ENCODE assay signal across 8 mouse cellular contexts in genomic region chr5:4756001-4756681, GRCm38 (mm10). TPM values are rescaled to one million over a fixed set of nuclear protein-coding genes. Genes with fewer than 3 reads are reported as not detected.
DNase-seq lines count a peak whose midpoint lies in the region; ATAC-seq and TF ChIP-seq lines count a peak whose summit lies in the region.

No protein-coding gene starts in this region.

- H3K36me3 ChIP-seq in ES-E14 (ENCODE audit: control insufficient read depth, insufficient read depth, low read length, poor library complexity, severe bottlenecking): no peaks in the 10 kb centered on the region
- no peaks in the 10 kb centered on the region for H3K36me3 ChIP-seq in forebrain, embryonic 15.5 days
- no peaks in the 10 kb centered on the region for H3K36me3 ChIP-seq in hindbrain, embryonic 13.5 days
- 0 out of 2 replicates have a peak, but pooled peaks cover 8% of the 10 kb centered on the region for H3K36me3 ChIP-seq in midbrain, embryonic 10.5 days
- no peaks in the 10 kb centered on the region for H3K36me3 ChIP-seq in testis, adult 2 months (ENCODE audit: control insufficient read depth, insufficient read depth, low read length)

- no peak overlapping the region for H3K27ac ChIP-seq in ES-E14 (ENCODE audit: insufficient read depth, low read depth, low read length, poor library complexity, severe bottlenecking)
- H3K27ac ChIP-seq in forebrain, embryonic 15.5 days (replicated peaks): peak overlapping the region; percentile 94
- peak overlapping the region; percentile 94 for H3K27ac ChIP-seq in hindbrain, embryonic 13.5 days
- H3K27ac ChIP-seq in midbrain, embryonic 10.5 days (replicated peaks): peak overlapping the region; percentile 97
- no peak overlapping the region for H3K27ac ChIP-seq in testis, adult 2 months (ENCODE audit: control insufficient read depth, insufficient read depth, low read depth, low read length)

- TF ChIP-seq POLR2A in testis, adult 2 months (IDR thresholded peaks at IDR 0.05; ENCODE audit: control insufficient read depth, low read depth, low read length): no peak

- peak overlapping the region; percentile 96 for H3K4me2 ChIP-seq in forebrain, embryonic 15.5 days (replicated peaks)
- peak overlapping the region; percentile 99 for H3K4me2 ChIP-seq in hindbrain, embryonic 13.5 days

- in situ Hi-C loops in ES-E14 (cut with MboI; ENCODE audit: low sequenced_read_pairs in 2 of 2, unreplicated experiment in 2 of 2): no loop called here

- peak; percentile 11 for DNase-seq in ES-E14 (ENCODE audit: low read depth, low spot score)
- peak; percentile 51 to 69 for DNase-seq in cerebellum, adult 18-20 months
- DNase-seq in left cerebral cortex, postnatal 10 days (ENCODE audit: extremely low spot score in 1 of 2, low spot score in 2 of 2): peak; percentile 29 to 62
- DNase-seq in midbrain, embryonic 10.5 days (ENCODE audit: low spot score): peak; percentile 49
- no peak for DNase-seq in spleen, postnatal 36 days (ENCODE audit: low spot score in 2 of 2)

- peak; percentile 11 for ATAC-seq in forebrain, embryonic 15.5 days (replicated peaks)
- ATAC-seq in hindbrain, embryonic 13.5 days (ENCODE audit: low FRiP score): peak; percentile 14

- H3K27me3 ChIP-seq in forebrain, embryonic 15.5 days: no peaks in the 10 kb centered on the region
- H3K27me3 ChIP-seq in hindbrain, embryonic 13.5 days: peaks cover 39% of the 10 kb centered on the region
- H3K27me3 ChIP-seq in midbrain, embryonic 10.5 days (ENCODE audit: low read depth, poor library complexity, severe bottlenecking): peaks cover 48% of the 10 kb centered on the region
- H3K27me3 ChIP-seq in testis, adult 2 months (ENCODE audit: control insufficient read depth, insufficient read depth, low read length): no peaks in the 10 kb centered on the region; the same call in 1 of the 2 replicates

- intact Hi-C loops in left cerebral cortex, postnatal 10 days (cut with DNase I): loop anchor here (5.0 kb wide), 2 partner anchors 161 to 494 kb away; no protein-coding TSS in a partner anchor

- 3% methylated on average over 43 of the region's 43 CpGs for whole genome bisulfite sequencing in forebrain, embryonic 15.5 days
- 2% methylated on average over 43 of the region's 43 CpGs for WGBS in hindbrain, embryonic 13.5 days
- WGBS in midbrain, embryonic 10.5 days: 4% methylated on average over 43 of the region's 43 CpGs

- H3K4me1 ChIP-seq in ES-E14 (ENCODE audit: control insufficient read depth in 2 of 2, insufficient read depth in 2 of 2, low read length in 2 of 2, poor library complexity in 1 of 2): peaks cover 2% of the 10 kb centered on the region in 2 experiments; a peak in 1 of 4 replicates
- H3K4me1 ChIP-seq in forebrain, embryonic 15.5 days: peaks cover 33% of the 10 kb centered on the region
- H3K4me1 ChIP-seq in hindbrain, embryonic 13.5 days (replicated peaks): peaks cover 39% of the 10 kb centered on the region
- peaks cover 41% of the 10 kb centered on the region for H3K4me1 ChIP-seq in midbrain, embryonic 10.5 days
- peaks cover 32% of the 10 kb centered on the region for H3K4me1 ChIP-seq in testis, adult 2 months (ENCODE audit: control insufficient read depth, insufficient read depth, low read length)

- peak overlapping the region; percentile 64; the same call in 1 of the 2 replicates for H3K9ac ChIP-seq in ES-E14 (ENCODE audit: insufficient read depth, low read depth, low read length, poor library complexity, severe bottlenecking)
- peak overlapping the region; percentile 81 for H3K9ac ChIP-seq in forebrain, embryonic 15.5 days (replicated peaks)
- peak overlapping the region; percentile 88 for H3K9ac ChIP-seq in hindbrain, embryonic 13.5 days

- no peaks in the 10 kb centered on the region for H3K9me3 ChIP-seq in ES-E14 (ENCODE audit: control insufficient read depth, insufficient read depth, low read depth, low read length)
- H3K9me3 ChIP-seq in forebrain, embryonic 15.5 days: no peaks in the 10 kb centered on the region
- no peaks in the 10 kb centered on the region for H3K9me3 ChIP-seq in hindbrain, embryonic 13.5 days
- no peaks in the 10 kb centered on the region for H3K9me3 ChIP-seq in midbrain, embryonic 10.5 days (replicated peaks)

- peak overlapping the region; percentile 74 to 79 for H3K4me3 ChIP-seq in ES-E14 (ENCODE audit: insufficient read depth in 1 of 2, low read depth in 1 of 2, low read length in 2 of 2, poor library complexity in 1 of 2, severe bottlenecking in 1 of 2)
- H3K4me3 ChIP-seq in forebrain, embryonic 15.5 days: peak overlapping the region; percentile 82
- H3K4me3 ChIP-seq in hindbrain, embryonic 13.5 days: peak overlapping the region; percentile 82
- H3K4me3 ChIP-seq in midbrain, embryonic 10.5 days: peak overlapping the region; percentile 87
- H3K4me3 ChIP-seq in testis, adult 2 months (ENCODE audit: control insufficient read depth, low read depth, low read length): peak overlapping the region; percentile 80

- no peak for TF ChIP-seq CTCF in testis, adult 2 months (IDR thresholded peaks at IDR 0.05; ENCODE audit: control insufficient read depth, insufficient read depth, insufficient replicate concordance, low read depth, low read length)

TF ChIP-seq in ES-E14, 5 proteins besides CTCF, POLR2A, EP300 and RAD21:
- TF ChIP-seq MAFK (IDR thresholded peaks at IDR 0.05; ENCODE audit: insufficient read depth, low read depth, low read length): no peak
- no peak for TF ChIP-seq ZC3H11A (IDR thresholded peaks at IDR 0.05; ENCODE audit: borderline replicate concordance, low read depth, low read length)
- TF ChIP-seq HCFC1 (IDR thresholded peaks at IDR 0.05; ENCODE audit: borderline replicate concordance, insufficient read depth, low read length): no peak
- TF ChIP-seq CHD2 (IDR thresholded peaks at IDR 0.05; ENCODE audit: low read depth, low read length): no peak
- no peak for TF ChIP-seq ZNF384 (IDR thresholded peaks at IDR 0.05; ENCODE audit: low read depth, low read length)
TF ChIP-seq in ES-E14: peak in this region for 0.

RNA-seq across cellular contexts. Expression of gene Fzd1, which starts 1.7 kb away (rescaled TPM):
- 2.7 and 3.5 TPM in 2 replicates for total RNA-seq in ES-E14 (2012; rRNA removed)
- 19.6 and 20.8 TPM in 2 replicates for polyA plus RNA-seq in forebrain, embryonic 15.5 days (2015; fragmentation: Nextera tagmentation; extraction: Ambion mirVana)
- 10.0 and 10.3 TPM in 2 replicates for polyA plus RNA-seq in hindbrain, embryonic 13.5 days (2015; fragmentation: Nextera tagmentation; extraction: Ambion mirVana)
- total RNA-seq in left cerebral cortex, postnatal 10 days (2021): 10 to 100 TPM; 12.3 to 17.8 TPM
- 11.2 and 16.0 TPM in 2 replicates for polyA plus RNA-seq in midbrain, embryonic 10.5 days (2016; fragmentation: Nextera tagmentation; extraction: Ambion mirVana)
- polyA plus RNA-seq in testis, adult 2 months (2012; rRNA removed): 1.6 and 2.2 TPM in 2 replicates

Comparison
In these comparisons a context has a peak if more than half of its experiments do, and no peak if none do; other contexts are left out.
1. DNase-seq: peak in ES-E14 (single experiment), cerebellum, adult 18-20 months (2 of 2), left cerebral cortex, postnatal 10 days (2 of 2) and midbrain, embryonic 10.5 days (single experiment); none in spleen, postnatal 36 days (0 of 2).
2. H3K27ac ChIP-seq: peak in forebrain, embryonic 15.5 days (single experiment), hindbrain, embryonic 13.5 days (single experiment) and midbrain, embryonic 10.5 days (single experiment); none in ES-E14 (single experiment) and testis, adult 2 months (single experiment).
3. Peak in every context shown above with its lines, with median percentiles within 50 percentile points of each other: H3K4me3 ChIP-seq and H3K9ac ChIP-seq.